ENCODE assay signal across 8 mouse cellular contexts in the genomic region with DNA sequence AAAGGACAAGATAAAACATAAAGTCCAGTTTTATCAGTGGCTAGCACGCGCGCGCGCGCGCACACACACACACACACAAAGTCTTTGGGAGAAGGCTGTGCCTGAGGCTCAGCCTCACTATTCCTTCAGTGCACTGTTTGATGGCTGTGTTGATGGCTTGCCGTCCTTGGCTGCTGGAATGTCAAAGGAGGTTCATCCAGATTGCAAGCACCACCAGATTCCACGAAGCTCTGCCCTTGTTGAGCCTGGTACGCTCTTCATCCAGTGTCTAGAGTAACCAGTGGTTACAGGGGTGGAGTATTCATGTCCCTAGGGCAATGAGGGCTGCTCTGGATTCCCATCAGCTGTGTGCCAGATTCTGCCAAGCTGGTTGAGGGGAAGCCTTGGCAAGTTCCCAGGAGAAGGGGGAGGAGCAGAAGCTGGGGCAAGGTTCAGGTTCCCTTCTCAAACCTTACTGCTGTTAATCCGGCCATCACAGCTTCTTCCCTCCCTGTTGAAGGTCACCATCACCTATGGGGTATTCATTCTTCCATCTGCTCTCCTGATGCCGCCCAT. TPM values are rescaled to one million over a fixed set of nuclear protein-coding genes. Genes with fewer than 3 reads are reported as not detected.
A peak's percentile ranks its signal among the peaks of the same experiment; 100 is the strongest.
DNase-seq lines count a peak whose midpoint lies in the region; ATAC-seq and TF ChIP-seq lines count a peak whose summit lies in the region.

No protein-coding gene starts in this region.

- no peak for TF ChIP-seq POLR2A in lung, adult 2 months (IDR thresholded peaks at IDR 0.05; ENCODE audit: borderline replicate concordance, extremely low read depth, low read depth, low read length)

- no peak overlapping the region for H3K4me3 ChIP-seq in lung, embryonic 14.5 days (ENCODE audit: low read depth, low read length)
- no peak overlapping the region for H3K4me3 ChIP-seq in lung, postnatal 0 days (ENCODE audit: low read depth, low read length)
- no peak overlapping the region for H3K4me3 ChIP-seq in lung, adult 2 months (replicated peaks; ENCODE audit: extremely low read depth, low read depth, low read length)

- peaks cover 41% of the 10 kb centered on the region for H3K4me1 ChIP-seq in lung, embryonic 14.5 days (ENCODE audit: insufficient read depth)
- peaks cover 14% of the 10 kb centered on the region for H3K4me1 ChIP-seq in lung, postnatal 0 days (ENCODE audit: insufficient read depth, low read depth, low read length)
- peaks cover 17% of the 10 kb centered on the region for H3K4me1 ChIP-seq in lung, adult 2 months (ENCODE audit: control insufficient read depth, insufficient read depth, low read length)

- no peaks in the 10 kb centered on the region for H3K27me3 ChIP-seq in lung, embryonic 14.5 days (ENCODE audit: insufficient read depth, low read length)
- H3K27me3 ChIP-seq in lung, postnatal 0 days (replicated peaks; ENCODE audit: insufficient read depth, low read length), result no peaks in the 10 kb centered on the region

- no peaks in the 10 kb centered on the region for H3K9me3 ChIP-seq in lung, embryonic 14.5 days (ENCODE audit: low read depth, low read length)
- no peaks in the 10 kb centered on the region for H3K9me3 ChIP-seq in lung, postnatal 0 days (ENCODE audit: low read length)

- ATAC-seq in lung, embryonic 14.5 days (ENCODE audit: insufficient read depth), result no peak
- ATAC-seq in lung, postnatal 0 days, result no peak
- no peak for ATAC-seq in frontal cortex, adult (ENCODE audit: low TSS enrichment)

- peak; percentile 73 for DNase-seq in adrenal gland, postnatal 10 days
- no peak for DNase-seq in adrenal gland, postnatal 4 days (ENCODE audit: low spot score in 2 of 2)
- DNase-seq in lung, embryonic 14.5 days, result peak; percentile 53
- DNase-seq in lung, postnatal 0 days (ENCODE audit: low spot score), result no peak
- peak; percentile 94 for DNase-seq in kidney, adult 8-10 months
- DNase-seq in retina, postnatal 7 days (ENCODE audit: low read depth, low spot score), result peak; percentile 33
- DNase-seq in lung, adult 2 months, result no peak

- H3K4me2 ChIP-seq in lung, embryonic 14.5 days, result no peak overlapping the region
- H3K4me2 ChIP-seq in lung, postnatal 0 days (replicated peaks; ENCODE audit: low read depth, low read length), result no peak overlapping the region

- peaks cover 33% of the 10 kb centered on the region for H3K36me3 ChIP-seq in lung, embryonic 14.5 days (ENCODE audit: insufficient read depth)
- peaks cover 6% of the 10 kb centered on the region; the same call in 1 of the 2 replicates for H3K36me3 ChIP-seq in lung, postnatal 0 days (ENCODE audit: insufficient read depth, low read length)

- no peak overlapping the region for H3K9ac ChIP-seq in lung, embryonic 14.5 days
- H3K9ac ChIP-seq in lung, postnatal 0 days (replicated peaks; ENCODE audit: low read depth), result no peak overlapping the region

- peak overlapping the region; percentile 8; the same call in 1 of the 2 replicates for H3K27ac ChIP-seq in lung, embryonic 14.5 days (ENCODE audit: low read depth)
- no peak overlapping the region for H3K27ac ChIP-seq in lung, postnatal 0 days (ENCODE audit: low read length)

- TF ChIP-seq EP300 in lung, postnatal 0 days (IDR thresholded peaks at IDR 0.05), result no peak

- WGBS in lung, embryonic 14.5 days, result 74% methylated on average over 12 of the region's 12 CpGs
- 75% methylated on average over 12 of the region's 12 CpGs for WGBS in lung, postnatal 0 days
- WGBS in lung, adult 2 months, result 77% methylated on average over 12 of the region's 12 CpGs

- TF ChIP-seq CTCF in lung, embryonic 14.5 days (IDR thresholded peaks at IDR 0.05; ENCODE audit: low read depth), result no peak
- no peak for TF ChIP-seq CTCF in lung, postnatal 0 days (IDR thresholded peaks at IDR 0.05)
- no peak for TF ChIP-seq CTCF in lung, adult 2 months (IDR thresholded peaks at IDR 0.05; ENCODE audit: insufficient read depth, low read length)

RNA-seq across cellular contexts. Expression of a gene that starts 40.2 kb away (rescaled TPM):
- 100 to 1,000 TPM; 126 to 185 TPM for total RNA-seq in adrenal gland, postnatal 10 days (2021)
- total RNA-seq in adrenal gland, postnatal 4 days (2021), result 100 to 1,000 TPM; 135 to 160 TPM
- polyA plus RNA-seq in lung, embryonic 14.5 days (2014; fragmentation: Nextera tagmentation; extraction: Ambion mirVana), result 73.9 and 77.2 TPM in 2 replicates
- polyA plus RNA-seq in lung, postnatal 0 days (2015; fragmentation: Nextera tagmentation; extraction: Ambion mirVana), result 61.7 and 70.1 TPM in 2 replicates
- 206 and 236 TPM in 2 replicates for polyA plus RNA-seq in lung, adult 2 months (2012; rRNA removed)

Comparison
In these comparisons a context has a peak if more than half of its experiments do, and no peak if none do; other contexts are left out.
1. DNase-seq: peak in adrenal gland, postnatal 10 days (single experiment), lung, embryonic 14.5 days (single experiment), kidney, adult 8-10 months (2 of 2) and retina, postnatal 7 days (single experiment); none in adrenal gland, postnatal 4 days (0 of 2), lung, postnatal 0 days (single experiment) and lung, adult 2 months (single experiment).